Mouse (Mus musculus) forebrain, embryonic 10.5 days (tissue): ENCODE data around the gene Rnase9. TPM values are rescaled to one million over a fixed set of nuclear protein-coding genes. Genes with fewer than 3 reads are reported as not detected.
"Not testable (repeated sequence)": the region's sequence is repeated elsewhere in the genome, so short reads cannot be mapped to it uniquely, and the experiment has no call there.

Source experiments
- DNase-seq: peaks from one replicate; pipeline ENCODE4 v3.0.0-alpha.2; 2017; ENCODE audit warnings: low spot score; ENCODE audit errors: extremely low spot score
- H3K27ac ChIP-seq: fragments of 300-500 bp; sonication (generic); 2 replicates; pipeline ENCODE4 v1.5.1; 2016; ENCODE audit warnings: mild to moderate bottlenecking
- H3K27me3 ChIP-seq: fragments of 300-500 bp; sonication (generic); 2 replicates; pipeline ENCODE4 v1.6.1; 2016; ENCODE audit warnings: mild to moderate bottlenecking; ENCODE audit not compliant: poor library complexity, severe bottlenecking
- H3K36me3 ChIP-seq: fragments of 300-500 bp; sonication (generic); replicated peaks from 2 replicates; pipeline ENCODE4 v1.6.1; 2016; ENCODE audit warnings: mild to moderate bottlenecking, moderate library complexity
- H3K4me1 ChIP-seq: fragments of 300-500 bp; sonication (generic); 2 replicates; pipeline ENCODE4 v1.6.1; 2016
- H3K4me3 ChIP-seq: fragments of 300-500 bp; sonication (generic); 2 replicates; pipeline ENCODE4 v1.5.1; 2016; ENCODE audit warnings: mild to moderate bottlenecking, moderate library complexity
- H3K9me3 ChIP-seq: fragments of 300-500 bp; sonication (generic); 2 replicates; pipeline ENCODE4 v1.6.1; 2016; ENCODE audit warnings: mild to moderate bottlenecking, moderate library complexity
- WGBS: fragments of 180-500 bp; shearing (Covaris S2); methylation state at CpG from one replicate; pipeline ENCODE4 v1.1.7; 2016; 5-methylcytosine and 5-hydroxymethylcytosine counted together
- polyA plus RNA-seq: library from polyadenylated mRNA; unstranded; fragments of >200 nt; fragmentation: Nextera tagmentation; extraction: Ambion mirVana; gene quantifications from 2 replicates; pipeline ENCODE4 v1.2.1, GENCODE M21; 2016

Gene Rnase9
- polyA plus RNA-seq, 1 experiment from 2014 or later: not detected

DNA sequence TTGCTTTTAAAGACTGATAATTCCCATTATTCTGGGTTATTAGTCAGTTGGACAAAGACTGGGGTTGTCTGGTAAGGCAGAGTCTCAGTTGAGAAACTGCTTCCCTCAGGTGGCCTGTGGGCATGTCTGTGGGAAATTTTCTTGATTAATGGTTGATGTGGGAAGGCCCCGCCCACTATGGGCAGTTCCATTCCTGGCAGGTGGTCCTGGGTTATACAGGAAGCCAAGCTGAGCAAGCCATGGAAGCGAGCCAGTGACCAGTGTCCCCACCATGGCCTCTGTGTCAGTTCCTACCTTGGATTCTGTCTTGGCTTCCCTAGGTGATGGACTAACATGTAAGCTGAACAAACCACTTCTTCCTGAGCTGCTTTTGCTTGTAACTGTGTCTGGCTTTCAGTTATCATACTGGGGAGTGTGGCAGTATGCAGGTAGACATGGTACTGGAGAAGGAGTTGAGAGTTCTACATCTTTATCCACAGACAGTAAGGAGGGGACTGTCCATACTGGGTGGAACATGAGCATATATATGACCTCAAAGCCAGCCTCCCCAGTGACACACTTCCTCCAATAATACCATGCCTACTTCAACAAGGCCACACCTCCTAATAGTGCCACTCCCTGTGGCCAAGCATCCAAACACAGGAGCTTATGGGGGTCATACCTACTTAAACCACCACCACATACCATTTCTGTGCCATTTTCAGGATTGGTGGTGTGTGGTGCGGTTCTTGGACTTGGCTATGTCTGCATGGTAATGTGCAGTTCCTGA, 14.1 kb downstream of the Rnase9 start:
- Histone ChIP-seq H3K27me3 (no peaks in the 10 kb centered on the region), H3K4me3 (no peak overlapping the region), H3K36me3 (no peaks in the 10 kb centered on the region), H3K4me1 (no peaks in the 10 kb centered on the region), H3K9me3 (no peaks in the 10 kb centered on the region), H3K27ac (no peak overlapping the region)
- WGBS: 56% methylated on average over 3 of the region's 3 CpGs
- DNase-seq: no peak

DNA sequence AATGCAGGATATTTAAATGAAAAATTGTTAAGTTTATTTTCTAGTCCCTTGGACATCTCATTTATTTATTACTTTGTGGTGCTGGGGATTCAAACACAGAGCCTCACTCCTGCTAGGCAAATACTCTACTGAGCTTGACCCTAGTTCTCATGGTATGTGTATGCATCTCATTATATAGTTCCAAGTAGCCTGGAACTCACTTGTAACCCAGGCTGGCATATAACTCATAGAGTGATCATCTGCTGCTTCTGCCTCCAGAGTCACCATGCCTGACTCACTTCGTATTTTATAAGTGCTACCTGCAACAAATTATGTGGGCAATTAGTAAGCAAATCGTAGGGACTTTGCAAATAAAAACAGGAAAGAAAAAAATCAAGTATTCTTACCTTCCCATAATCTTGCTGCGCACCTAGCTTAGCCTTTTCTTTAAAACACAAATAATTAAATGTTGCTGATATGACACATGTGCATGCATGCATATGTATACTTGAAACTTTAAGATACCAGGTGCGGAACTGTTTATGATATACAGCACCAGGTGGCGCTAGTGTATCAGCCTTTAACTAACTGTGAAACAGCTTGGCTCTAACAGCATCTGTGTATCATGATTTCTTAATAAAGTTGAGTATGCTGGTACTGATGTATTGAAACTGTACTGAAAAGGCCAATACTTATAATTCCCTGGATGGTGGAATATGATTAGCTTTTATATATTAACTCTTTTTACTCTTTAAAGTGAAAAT, 15.1 kb downstream of the Rnase9 start:
- no peak overlapping the region for H3K4me3 ChIP-seq
- H3K27me3 ChIP-seq: no peaks in the 10 kb centered on the region
- H3K27ac ChIP-seq: no peak overlapping the region
- no peaks in the 10 kb centered on the region for H3K36me3 ChIP-seq
- DNase-seq: peak; percentile 55
- 38% methylated on average over 5 of the region's 5 CpGs for WGBS
- no peaks in the 10 kb centered on the region for H3K9me3 ChIP-seq
- 0 out of 2 replicates have a peak, but pooled peaks cover 1% of the 10 kb centered on the region for H3K4me1 ChIP-seq

- DNase-seq: no peak
- 86% methylated on average over 1 of the region's 1 CpGs for WGBS
- no peaks in the 10 kb centered on the region for H3K36me3 ChIP-seq
- H3K9me3 ChIP-seq: no peaks in the 10 kb centered on the region; the same call in 1 of the 2 replicates
- H3K27me3 ChIP-seq: no peaks in the 10 kb centered on the region
- H3K27ac ChIP-seq: no peak overlapping the region
- H3K4me3 ChIP-seq: no peak overlapping the region
- H3K4me1 ChIP-seq: 0 out of 2 replicates have a peak, but pooled peaks cover 3% of the 10 kb centered on the region
These were observed 16.8 kb downstream of the Rnase9 start for GRCm38 (mm10) chr14:51024820-51025219.

DNA sequence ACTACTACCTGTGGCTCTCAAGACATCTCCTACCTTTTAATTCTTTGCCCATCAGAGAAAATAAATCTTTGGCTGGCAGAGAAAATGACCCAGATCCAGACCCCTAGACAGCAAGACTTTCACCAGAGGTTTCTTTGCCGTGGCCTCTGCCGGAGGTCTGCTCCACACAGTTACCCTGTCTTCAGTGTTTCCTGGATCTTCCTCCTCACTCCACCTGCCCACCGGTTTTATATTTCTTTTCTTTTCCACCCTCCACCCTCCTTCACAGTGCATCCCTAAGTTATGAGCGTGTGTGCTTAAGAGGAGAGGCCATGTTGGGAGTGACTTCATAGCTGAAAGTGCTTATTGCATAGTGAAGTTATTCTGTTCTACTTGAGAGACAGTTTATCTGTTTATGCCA, 18.2 kb downstream of the Rnase9 start:
- DNase-seq: no peak
- Histone ChIP-seq H3K27me3 (no peaks in the 10 kb centered on the region), H3K36me3 (no peaks in the 10 kb centered on the region), H3K27ac (no peak overlapping the region), H3K9me3 (no peaks in the 10 kb centered on the region; the same call in 1 of the 2 replicates), H3K4me1 (0 out of 2 replicates have a peak, but pooled peaks cover 3% of the 10 kb centered on the region), H3K4me3 (no peak overlapping the region)
- 82% methylated on average over 4 of the region's 4 CpGs for WGBS

- Histone ChIP-seq H3K27me3 (no peaks in the 10 kb centered on the region), H3K4me1 (0 out of 2 replicates have a peak, but pooled peaks cover 3% of the 10 kb centered on the region), H3K9me3 (no peaks in the 10 kb centered on the region; the same call in 1 of the 2 replicates), H3K36me3 (no peaks in the 10 kb centered on the region), H3K4me3 (no peak overlapping the region), H3K27ac (no peak overlapping the region)
- DNase-seq: no peak
- WGBS: 75% methylated on average over 3 of the region's 3 CpGs
These were observed 24.4 kb downstream of the Rnase9 start for GRCm38 (mm10) chr14:51017256-51017655.

DNA sequence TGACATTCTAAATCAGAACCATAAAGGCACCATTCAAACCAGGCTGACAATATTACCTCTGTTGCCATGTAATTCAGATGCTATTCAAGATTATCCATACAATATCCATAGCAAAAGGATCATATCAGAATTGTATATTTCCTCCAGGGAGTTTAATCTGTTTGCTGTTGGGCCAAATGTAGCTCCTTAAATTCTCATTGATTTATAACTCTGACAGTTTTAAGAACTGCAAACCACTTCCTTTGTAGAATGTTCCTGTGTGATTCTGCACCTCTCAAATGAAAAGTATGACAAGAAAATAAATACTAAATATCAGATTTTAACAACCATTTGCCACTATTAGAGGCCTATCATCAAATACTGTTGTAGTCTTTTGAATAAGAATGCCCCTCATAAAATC, 25.9 kb downstream of the Rnase9 start:
- Histone ChIP-seq H3K36me3 (no peaks in the 10 kb centered on the region), H3K27me3 (no peaks in the 10 kb centered on the region), H3K27ac (no peak overlapping the region), H3K9me3 (no peaks in the 10 kb centered on the region; the same call in 1 of the 2 replicates), H3K4me3 (no peak overlapping the region), H3K4me1 (no peaks in the 10 kb centered on the region)
- DNase-seq: no peak

GRCm38 (mm10) chr14:51014724-51015123, 26.9 kb downstream of the Rnase9 start:
- not testable (repeated sequence) for H3K4me1 ChIP-seq, H3K4me3 ChIP-seq, DNase-seq, H3K36me3 ChIP-seq, H3K27me3 ChIP-seq, H3K9me3 ChIP-seq, H3K27ac ChIP-seq
- WGBS: 88% methylated on average over 3 of the region's 3 CpGs

DNA sequence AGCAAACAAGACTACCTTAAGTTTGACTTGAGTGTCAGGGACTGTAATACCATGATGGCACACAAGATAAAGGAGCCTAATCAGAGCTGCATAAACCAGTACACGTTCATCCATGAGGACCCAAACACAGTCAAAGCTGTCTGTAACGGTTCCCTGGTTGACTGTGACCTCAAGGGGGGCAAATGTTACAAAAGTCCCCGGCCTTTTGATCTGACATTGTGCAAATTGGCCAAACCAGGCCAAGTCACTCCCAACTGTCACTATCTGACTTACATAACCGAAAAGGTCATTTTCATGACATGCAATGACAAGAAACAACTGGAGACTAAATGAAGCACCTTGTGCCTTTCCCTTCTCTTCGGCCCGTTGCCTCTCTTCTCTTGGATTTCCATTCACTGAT, 32.1 kb downstream of the Rnase9 start:
- DNase-seq: no peak
- no peaks in the 10 kb centered on the region for H3K36me3 ChIP-seq
- no peaks in the 10 kb centered on the region for H3K9me3 ChIP-seq
- no peaks in the 10 kb centered on the region for H3K27me3 ChIP-seq
- 85% methylated on average over 6 of the region's 6 CpGs for WGBS
- H3K4me1 ChIP-seq: no peaks in the 10 kb centered on the region
- H3K27ac ChIP-seq: no peak overlapping the region
- no peak overlapping the region for H3K4me3 ChIP-seq

DNA sequence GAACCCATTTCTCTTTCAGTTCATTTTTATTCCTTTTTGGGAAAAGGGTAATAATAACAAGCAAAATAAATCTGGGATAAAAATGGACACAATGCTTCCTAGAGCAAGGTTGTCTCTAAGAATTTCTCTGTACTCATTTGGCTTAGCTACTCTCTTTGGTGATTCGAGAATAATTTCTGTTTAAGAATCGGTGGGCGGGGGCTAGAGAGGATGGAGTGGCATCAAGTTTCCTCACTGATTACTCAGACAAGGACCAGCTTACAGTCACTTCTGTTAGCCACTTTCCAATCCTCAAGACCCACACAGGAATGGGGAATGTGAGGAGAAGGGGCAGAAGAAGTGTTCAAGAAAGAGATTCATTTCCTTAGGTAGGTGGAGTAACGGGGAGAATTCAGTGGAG, 32.9 kb downstream of the Rnase9 start:
- H3K4me1 ChIP-seq: no peaks in the 10 kb centered on the region
- no peaks in the 10 kb centered on the region for H3K36me3 ChIP-seq
- H3K9me3 ChIP-seq: no peaks in the 10 kb centered on the region
- no peak for DNase-seq
- H3K27ac ChIP-seq: no peak overlapping the region
- H3K4me3 ChIP-seq: no peak overlapping the region
- H3K27me3 ChIP-seq: no peaks in the 10 kb centered on the region
- 82% methylated on average over 4 of the region's 4 CpGs for WGBS

- Histone ChIP-seq H3K4me3 (no peak overlapping the region), H3K9me3 (no peaks in the 10 kb centered on the region), H3K27ac (no peak overlapping the region), H3K4me1 (no peaks in the 10 kb centered on the region), H3K27me3 (no peaks in the 10 kb centered on the region), H3K36me3 (no peaks in the 10 kb centered on the region)
- 88% methylated on average over 13 of the region's 13 CpGs for WGBS
- no peak for DNase-seq
These were observed 33.6 kb downstream of the Rnase9 start for GRCm38 (mm10) chr14:51007914-51008713.

DNA sequence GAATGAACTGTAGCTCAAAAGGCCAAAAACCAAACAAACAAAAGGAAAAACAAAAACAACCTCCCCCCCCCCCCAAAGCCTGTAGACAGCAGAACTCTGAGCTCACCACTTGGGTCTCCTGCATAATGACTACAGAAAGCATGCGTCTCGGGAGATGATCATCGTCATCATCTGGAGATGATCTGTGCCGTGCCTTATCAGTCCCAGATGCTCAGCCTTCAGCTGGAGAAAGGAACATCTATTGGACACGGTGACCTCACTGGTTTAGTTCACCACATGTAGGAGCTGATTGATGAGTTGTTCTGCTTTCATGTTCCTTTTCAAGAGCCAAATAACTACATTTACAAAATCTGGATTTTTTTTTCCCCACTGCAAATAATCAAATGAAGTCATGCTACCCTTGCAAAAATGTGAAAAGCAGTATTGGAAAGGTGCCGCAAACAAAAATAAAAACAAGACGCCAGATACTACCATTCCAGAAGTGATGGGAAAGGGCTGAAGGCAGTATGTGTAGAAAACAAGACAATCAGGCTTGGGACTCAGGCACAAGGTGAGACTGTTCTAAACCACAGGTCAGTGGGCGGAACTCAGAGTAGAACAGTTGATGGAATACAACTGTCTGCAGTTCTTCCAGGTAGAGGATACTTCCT, 34.4 kb downstream of the Rnase9 start, which contains the start of gene Rnase10:
Gene Rnase10 (plus strand): TSS at position 600 of the 650 bp plus-strand sequence.
- no peak within 1 kb of the TSS for H3K4me3 ChIP-seq
- H3K27me3 ChIP-seq: no peaks in the 10 kb centered on the region
- DNase-seq: no peak
- 81% methylated on average over 8 of the region's 8 CpGs for WGBS
- H3K36me3 ChIP-seq: no peaks in the 10 kb centered on the region
- H3K27ac ChIP-seq: no peak within 1 kb of the TSS
- no peaks in the 10 kb centered on the region for H3K4me1 ChIP-seq
- no peaks in the 10 kb centered on the region for H3K9me3 ChIP-seq

DNA sequence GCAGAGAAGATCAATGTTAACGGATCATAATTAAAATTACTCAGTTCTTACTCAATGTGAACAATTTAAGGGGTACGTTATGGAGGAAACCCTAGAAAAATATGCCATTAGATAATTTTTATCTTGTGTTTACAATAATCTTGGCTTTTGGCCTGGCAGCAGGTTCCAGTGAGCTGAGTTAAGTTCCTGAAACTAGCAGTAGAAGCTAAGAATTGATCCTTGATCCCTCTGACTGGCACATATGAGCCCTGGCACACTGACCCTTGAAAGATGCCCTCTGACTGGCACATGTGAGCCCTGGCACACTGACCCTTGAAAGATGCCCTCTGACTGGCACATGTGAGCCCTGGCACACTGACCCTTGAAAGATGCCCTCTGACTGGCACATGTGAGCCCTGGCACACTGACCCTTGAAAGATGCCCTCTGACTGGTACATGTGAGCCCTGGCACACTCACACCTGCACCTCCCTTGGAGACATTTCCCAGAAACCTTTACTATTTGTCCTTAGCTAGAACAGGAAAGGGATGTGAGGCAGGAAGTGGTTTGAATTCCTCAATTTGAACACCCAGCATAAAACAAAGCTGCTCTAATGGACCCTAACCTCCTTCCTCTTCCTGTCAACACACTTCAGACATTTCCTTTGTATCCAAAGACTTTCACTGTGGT, 43.5 kb downstream of the Rnase9 start:
- H3K36me3 ChIP-seq: no peaks in the 10 kb centered on the region
- H3K4me1 ChIP-seq: 0 out of 2 replicates have a peak, but pooled peaks cover 4% of the 10 kb centered on the region
- no peak overlapping the region for H3K27ac ChIP-seq
- WGBS: 89% methylated on average over 2 of the region's 2 CpGs
- no peaks in the 10 kb centered on the region for H3K27me3 ChIP-seq
- DNase-seq: no peak
- H3K4me3 ChIP-seq: no peak overlapping the region
- H3K9me3 ChIP-seq: no peaks in the 10 kb centered on the region
